Mouse (Mus musculus): Measurements from ENCODE around the gene Trim9. TPM values are rescaled to one million over a fixed set of nuclear protein-coding genes. Genes with fewer than 3 reads are reported as not detected.

Gene Trim9
- polyA plus RNA-seq, 1 experiment from 2014 or later = 21.7 TPM

- no peaks in the 10 kb centered on the region for H3K9me3 ChIP-seq (replicated peaks)
- no peak overlapping the region for H3K9ac ChIP-seq
- no peaks in the 10 kb centered on the region for H3K36me3 ChIP-seq (ENCODE audit: poor library complexity, severe bottlenecking)
- H3K4me1 ChIP-seq = peaks cover 18% of the 10 kb centered on the region
- H3K27me3 ChIP-seq = peaks cover 8% of the 10 kb centered on the region; the same call in 1 of the 2 replicates
- no peak overlapping the region for H3K4me2 ChIP-seq
- no peak overlapping the region for H3K4me3 ChIP-seq
- no peak for ATAC-seq
- WGBS = 56% methylated on average over 4 of the region's 4 CpGs
- no peak overlapping the region for H3K27ac ChIP-seq
Observed at GRCm38 (mm10) chr12:70223331-70223730, 124.1 kb downstream of the Trim9 start.

GRCm38 (mm10) chr12:70221425-70221824 lies 126.0 kb downstream of the Trim9 start:
- H3K4me3 ChIP-seq = no peak overlapping the region
- no peaks in the 10 kb centered on the region for H3K9me3 ChIP-seq (replicated peaks)
- no peaks in the 10 kb centered on the region for H3K36me3 ChIP-seq (ENCODE audit: poor library complexity, severe bottlenecking)
- no peak overlapping the region for H3K9ac ChIP-seq
- H3K27me3 ChIP-seq = peaks cover 5% of the 10 kb centered on the region; the same call in 1 of the 2 replicates
- no peak overlapping the region for H3K27ac ChIP-seq
- ATAC-seq = no peak
- 83% methylated on average over 5 of the region's 5 CpGs for WGBS
- peaks cover 6% of the 10 kb centered on the region for H3K4me1 ChIP-seq
- H3K4me2 ChIP-seq = no peak overlapping the region

DNA sequence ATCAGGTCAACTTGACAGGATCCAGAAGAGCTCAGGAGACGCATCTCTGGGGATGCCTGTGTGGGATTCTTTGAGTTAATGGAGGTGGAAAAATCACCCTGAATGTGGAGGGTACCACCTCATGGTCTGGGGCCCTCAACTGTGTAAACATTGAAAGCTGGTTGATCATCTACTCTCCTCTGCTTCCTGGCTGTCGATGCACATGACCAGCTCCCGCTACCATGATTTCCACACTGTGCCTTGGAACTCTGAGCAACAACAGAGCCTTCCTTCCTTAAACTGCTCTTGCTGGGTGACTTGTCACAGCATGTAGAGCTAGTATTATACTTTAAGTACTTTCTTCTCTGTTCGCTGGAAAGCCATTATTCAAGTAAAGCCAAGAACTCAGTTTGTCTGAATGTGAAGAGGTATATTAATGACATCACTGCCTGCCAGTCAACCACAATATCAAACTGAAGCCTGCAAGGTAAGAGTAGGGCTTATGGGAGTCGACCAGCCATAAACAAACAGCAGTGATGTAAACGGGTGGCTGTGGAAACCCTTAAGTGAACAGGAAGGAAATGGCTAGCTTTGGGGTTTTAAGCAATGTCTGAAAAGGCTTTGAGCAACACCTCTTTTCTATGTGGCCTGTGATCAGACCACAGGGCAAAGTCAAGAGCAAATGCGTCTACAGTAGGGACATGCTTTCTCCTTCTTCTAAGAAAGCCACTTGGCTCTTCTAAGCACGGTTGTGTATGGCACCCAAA lies 128.4 kb downstream of the Trim9 start:
- H3K9ac ChIP-seq = no peak overlapping the region
- WGBS = 88% methylated on average over 8 of the region's 8 CpGs

DNA sequence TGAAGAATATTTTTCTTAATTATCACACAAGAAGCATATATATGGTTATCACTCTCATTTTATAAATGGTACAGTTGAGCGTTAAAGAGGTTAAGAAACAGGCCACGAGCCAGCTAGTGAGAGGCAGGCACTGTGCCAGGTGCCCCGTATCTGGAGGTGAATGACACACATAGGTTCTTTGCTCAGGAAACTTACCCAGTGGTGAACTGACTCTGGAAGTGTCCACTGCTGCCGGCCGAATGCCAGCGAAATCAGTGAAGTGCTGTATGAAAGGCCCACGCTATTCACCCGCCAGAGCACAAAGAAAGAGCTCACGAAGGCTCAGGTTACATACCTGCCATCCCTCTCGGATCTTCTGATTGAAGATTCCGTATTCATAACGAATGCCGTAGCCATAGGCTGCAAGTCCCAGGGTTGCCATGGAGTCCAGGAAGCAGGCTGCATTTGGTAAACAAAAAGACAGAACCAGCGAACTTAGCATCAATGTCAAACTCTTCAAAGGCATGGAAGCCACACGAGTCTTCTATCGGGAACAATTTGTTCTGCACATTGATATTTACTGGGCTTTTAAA lies 131.1 kb downstream of the Trim9 start:
- H3K4me3 ChIP-seq = no peak overlapping the region
- ATAC-seq = no peak
- H3K4me2 ChIP-seq = no peak overlapping the region
- WGBS = 34% methylated on average over 16 of the region's 16 CpGs
- no peak overlapping the region for H3K9ac ChIP-seq
- no peaks in the 10 kb centered on the region for H3K9me3 ChIP-seq (replicated peaks)
- H3K27ac ChIP-seq = no peak overlapping the region
- no peaks in the 10 kb centered on the region for H3K36me3 ChIP-seq (ENCODE audit: poor library complexity, severe bottlenecking)
- peaks cover 7% of the 10 kb centered on the region for H3K4me1 ChIP-seq
- no peaks in the 10 kb centered on the region for H3K27me3 ChIP-seq

More for the DNA sequence above, 128.4 kb downstream of the Trim9 start:
- H3K4me3 ChIP-seq = no peak overlapping the region
- no peaks in the 10 kb centered on the region for H3K36me3 ChIP-seq (ENCODE audit: poor library complexity, severe bottlenecking)
- peaks cover 13% of the 10 kb centered on the region for H3K4me1 ChIP-seq
- H3K4me2 ChIP-seq = no peak overlapping the region
- H3K27me3 ChIP-seq = no peaks in the 10 kb centered on the region
- H3K27ac ChIP-seq = no peak overlapping the region
- no peak for ATAC-seq
- H3K9me3 ChIP-seq (replicated peaks) = no peaks in the 10 kb centered on the region

DNA sequence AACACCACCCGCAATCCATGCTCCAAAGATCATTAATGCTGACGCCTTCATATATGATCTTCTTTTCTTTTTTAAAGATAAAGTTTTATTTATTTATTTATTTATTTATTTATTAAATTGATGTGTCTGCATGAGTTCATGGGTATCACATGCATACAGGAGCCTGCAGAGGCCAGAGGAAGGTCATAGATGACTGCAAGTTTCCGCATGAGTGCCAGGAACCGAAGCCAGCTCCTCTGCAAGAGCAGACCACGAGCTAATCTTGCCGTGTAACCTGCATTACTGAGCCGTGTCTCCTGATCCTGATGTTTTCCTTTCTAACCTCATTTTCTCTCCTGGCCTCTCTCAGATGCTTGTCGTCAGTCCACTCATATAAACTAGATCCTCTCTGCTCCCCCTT lies 133.1 kb downstream of the Trim9 start:
- Histone ChIP-seq H3K27ac (no peak overlapping the region), H3K4me1 (peaks cover 7% of the 10 kb centered on the region), H3K9me3 (replicated peaks) (no peaks in the 10 kb centered on the region), H3K36me3 (ENCODE audit: poor library complexity, severe bottlenecking) (no peaks in the 10 kb centered on the region), H3K27me3 (no peaks in the 10 kb centered on the region), H3K4me3 (no peak overlapping the region), H3K9ac (no peak overlapping the region), H3K4me2 (no peak overlapping the region)
- ATAC-seq = no peak
- WGBS = 94% methylated on average over 8 of the region's 8 CpGs

DNA sequence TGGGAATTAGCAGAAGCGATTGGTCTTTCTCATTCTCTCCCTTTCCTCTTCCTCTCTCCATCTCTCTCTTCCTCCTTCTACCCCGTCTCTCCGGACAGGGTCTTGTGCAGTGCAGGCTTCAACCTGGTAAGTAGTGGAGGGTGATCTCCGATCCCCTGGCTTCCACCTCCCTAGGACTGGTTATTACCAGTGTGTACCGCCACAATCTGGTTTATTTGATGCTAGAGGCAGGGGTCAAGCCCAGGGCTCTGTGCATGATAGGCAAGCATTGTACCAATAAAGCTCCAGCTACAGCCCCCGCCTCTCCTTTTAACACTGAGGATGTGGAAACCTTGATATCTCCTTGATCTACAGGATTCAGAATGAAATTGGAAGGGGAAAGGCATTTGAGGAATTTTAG lies 133.8 kb downstream of the Trim9 start:
- H3K36me3 ChIP-seq (ENCODE audit: poor library complexity, severe bottlenecking) = no peaks in the 10 kb centered on the region
- 89% methylated on average over 6 of the region's 6 CpGs for WGBS
- no peak for ATAC-seq
- no peaks in the 10 kb centered on the region for H3K9me3 ChIP-seq (replicated peaks)
- no peak overlapping the region for H3K4me3 ChIP-seq
- H3K4me2 ChIP-seq = no peak overlapping the region
- H3K4me1 ChIP-seq = peaks cover 7% of the 10 kb centered on the region
- H3K27me3 ChIP-seq = 0 out of 2 replicates have a peak, but pooled peaks cover under 1% of the 10 kb centered on the region
- no peak overlapping the region for H3K27ac ChIP-seq
- H3K9ac ChIP-seq = no peak overlapping the region

DNA sequence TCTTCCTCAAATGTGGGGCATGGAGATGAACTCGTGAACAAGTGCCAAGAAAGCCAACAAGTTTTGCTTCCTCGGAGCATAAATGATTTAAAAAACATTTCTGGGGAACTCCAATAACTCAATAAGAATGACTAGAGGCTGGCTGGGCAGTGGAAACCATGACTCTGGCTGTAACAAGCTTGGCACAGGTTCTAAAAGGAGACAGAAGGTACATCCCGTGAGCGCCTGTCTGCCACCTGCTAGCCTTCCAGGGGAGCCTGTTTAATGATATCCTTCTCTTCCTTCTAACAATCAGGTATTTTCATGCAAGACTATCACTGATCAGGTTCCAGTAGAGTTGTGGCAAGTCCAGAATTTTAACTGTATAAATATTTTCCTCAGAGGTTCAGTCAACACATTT lies 134.9 kb downstream of the Trim9 start:
- H3K27me3 ChIP-seq = 0 out of 2 replicates have a peak, but pooled peaks cover 2% of the 10 kb centered on the region
- no peak overlapping the region for H3K27ac ChIP-seq
- H3K4me2 ChIP-seq = no peak overlapping the region
- H3K4me3 ChIP-seq = no peak overlapping the region
- peaks cover 7% of the 10 kb centered on the region for H3K4me1 ChIP-seq
- H3K9me3 ChIP-seq (replicated peaks) = no peaks in the 10 kb centered on the region
- H3K9ac ChIP-seq = no peak overlapping the region
- no peaks in the 10 kb centered on the region for H3K36me3 ChIP-seq (ENCODE audit: poor library complexity, severe bottlenecking)
- 69% methylated on average over 4 of the region's 4 CpGs for WGBS
- no peak for ATAC-seq

- Histone ChIP-seq H3K27me3 (0 out of 2 replicates have a peak, but pooled peaks cover 2% of the 10 kb centered on the region), H3K4me3 (no peak overlapping the region), H3K36me3 (ENCODE audit: poor library complexity, severe bottlenecking) (no peaks in the 10 kb centered on the region), H3K4me2 (no peak overlapping the region), H3K4me1 (no peaks in the 10 kb centered on the region), H3K9me3 (replicated peaks) (no peaks in the 10 kb centered on the region), H3K9ac (no peak overlapping the region), H3K27ac (no peak overlapping the region)
- whole genome bisulfite sequencing = 62% methylated on average over 5 of the region's 5 CpGs
- no peak for ATAC-seq
Observed at GRCm38 (mm10) chr12:70208214-70208613, 139.2 kb downstream of the Trim9 start.

GRCm38 (mm10) chr12:70204433-70204832 lies 143.0 kb downstream of the Trim9 start:
- H3K4me3 ChIP-seq = no peak overlapping the region
- 0 out of 2 replicates have a peak, but pooled peaks cover 2% of the 10 kb centered on the region for H3K27me3 ChIP-seq
- H3K36me3 ChIP-seq (ENCODE audit: poor library complexity, severe bottlenecking) = no peaks in the 10 kb centered on the region
- no peak overlapping the region for H3K27ac ChIP-seq
- no peaks in the 10 kb centered on the region for H3K9me3 ChIP-seq (replicated peaks)
- H3K4me1 ChIP-seq = no peaks in the 10 kb centered on the region
- WGBS = 80% methylated on average over 8 of the region's 8 CpGs
- no peak overlapping the region for H3K4me2 ChIP-seq
- no peak for ATAC-seq
- no peak overlapping the region for H3K9ac ChIP-seq

- H3K27me3 ChIP-seq = no peaks in the 10 kb centered on the region
- H3K36me3 ChIP-seq (ENCODE audit: poor library complexity, severe bottlenecking) = no peaks in the 10 kb centered on the region
- no peak overlapping the region for H3K4me2 ChIP-seq
- no peak overlapping the region for H3K9ac ChIP-seq
- no peak for ATAC-seq
- no peak overlapping the region for H3K27ac ChIP-seq
- no peak overlapping the region for H3K4me3 ChIP-seq
- no peaks in the 10 kb centered on the region for H3K9me3 ChIP-seq (replicated peaks)
- 82% methylated on average over 5 of the region's 5 CpGs for WGBS
- no peaks in the 10 kb centered on the region for H3K4me1 ChIP-seq
Observed at GRCm38 (mm10) chr12:70201926-70202529, 145.4 kb downstream of the Trim9 start.

DNA sequence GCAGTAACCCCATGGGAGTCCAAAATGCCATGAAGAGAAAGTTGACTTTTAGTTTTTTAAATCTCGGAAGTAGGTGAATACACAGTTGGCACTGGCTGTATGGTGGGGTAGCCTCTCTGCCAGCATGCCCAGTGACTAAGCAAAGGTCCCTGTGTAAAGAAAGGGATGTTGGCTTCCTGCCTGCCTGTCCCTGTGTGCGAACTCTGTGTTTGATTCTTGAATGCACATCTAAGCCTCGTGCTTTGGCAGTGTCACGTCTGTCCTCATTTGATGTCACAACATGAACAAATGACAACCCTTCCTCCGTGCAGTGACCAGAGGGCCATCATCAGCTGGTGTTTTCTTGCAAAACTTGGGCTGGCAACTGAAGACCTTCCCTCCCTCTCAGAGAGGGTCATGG lies 151.1 kb downstream of the Trim9 start:
- no peak overlapping the region for H3K4me2 ChIP-seq
- peaks cover 8% of the 10 kb centered on the region; the same call in 1 of the 2 replicates for H3K4me1 ChIP-seq
- no peaks in the 10 kb centered on the region for H3K36me3 ChIP-seq (ENCODE audit: poor library complexity, severe bottlenecking)
- H3K4me3 ChIP-seq = no peak overlapping the region
- H3K27me3 ChIP-seq = no peaks in the 10 kb centered on the region
- H3K9ac ChIP-seq = no peak overlapping the region
- ATAC-seq = no peak
- no peaks in the 10 kb centered on the region for H3K9me3 ChIP-seq (replicated peaks)
- H3K27ac ChIP-seq = no peak overlapping the region
- 89% methylated on average over 5 of the region's 5 CpGs for WGBS

GRCm38 (mm10) chr12:70195426-70195825 lies 152.0 kb downstream of the Trim9 start:
- Histone ChIP-seq H3K9ac (no peak overlapping the region), H3K4me1 (peaks cover 8% of the 10 kb centered on the region; the same call in 1 of the 2 replicates), H3K9me3 (replicated peaks) (no peaks in the 10 kb centered on the region), H3K27ac (no peak overlapping the region), H3K27me3 (no peaks in the 10 kb centered on the region), H3K4me2 (no peak overlapping the region), H3K36me3 (ENCODE audit: poor library complexity, severe bottlenecking) (no peaks in the 10 kb centered on the region), H3K4me3 (no peak overlapping the region)
- ATAC-seq = no peak
- 94% methylated on average over 6 of the region's 6 CpGs for WGBS

All from forebrain, embryonic 13.5 days (tissue).